Mouse (Mus musculus) lung, postnatal 0 days (tissue): ENCODE results near the gene Neurog1. TPM values are rescaled to one million over a fixed set of nuclear protein-coding genes. Genes with fewer than 3 reads are reported as not detected.
A peak's percentile ranks its signal among the peaks of the same experiment; 100 is the strongest.

Source experiments
- ATAC-seq: fragments of 200-750 bp; cut with Nextera tagmentation; 2 replicates; pipeline ENCODE4 v1.8.0; 2017; ENCODE audit warnings: moderate library complexity
- DNase-seq: peaks from one replicate; pipeline ENCODE4 v3.0.0-alpha.2; 2016; ENCODE audit warnings: low spot score
- H3K27ac ChIP-seq: fragments of 300-500 bp; sonication (generic); 2 replicates; pipeline ENCODE4 v1.5.1; 2014; ENCODE audit warnings: antibody characterized with exemption, mild to moderate bottlenecking, low read length, mixed read lengths
- H3K27me3 ChIP-seq: fragments of 300-500 bp; sonication (generic); replicated peaks from 2 replicates; pipeline ENCODE4 v1.6.1; 2014; ENCODE audit warnings: low read length, mixed read lengths; ENCODE audit not compliant: insufficient read depth
- H3K36me3 ChIP-seq: fragments of 300-500 bp; sonication (generic); 2 replicates; pipeline ENCODE4 v1.6.1; 2014; ENCODE audit warnings: low read length, mixed read lengths; ENCODE audit not compliant: insufficient read depth
- H3K4me1 ChIP-seq: fragments of 300-500 bp; sonication (generic); 2 replicates; pipeline ENCODE4 v1.6.1; 2014; ENCODE audit warnings: antibody characterized with exemption, low read depth, low read length, mixed read lengths; ENCODE audit not compliant: insufficient read depth
- H3K4me2 ChIP-seq: fragments of 300-500 bp; sonication (generic); replicated peaks from 2 replicates; pipeline ENCODE4 v1.6.1; 2014; ENCODE audit warnings: low read depth, mild to moderate bottlenecking, low read length, moderate library complexity, mixed read lengths
- H3K4me3 ChIP-seq: fragments of 300-500 bp; sonication (generic); 2 replicates; pipeline ENCODE4 v1.5.1; 2014; ENCODE audit warnings: low read depth, low read length
- H3K9ac ChIP-seq: fragments of 300-500 bp; sonication (generic); replicated peaks from 2 replicates; pipeline ENCODE4 v1.6.1; 2014; ENCODE audit warnings: low read depth, mild to moderate bottlenecking
- H3K9me3 ChIP-seq: fragments of 300-500 bp; sonication (generic); 2 replicates; pipeline ENCODE4 v1.6.1; 2016; ENCODE audit warnings: low read length, mixed read lengths
- CTCF ChIP-seq: IDR thresholded peaks from 2 replicates; pipeline ENCODE4 v1.5.1; 2016; ENCODE audit warnings: antibody characterized with exemption, mild to moderate bottlenecking
- EP300 ChIP-seq: IDR thresholded peaks from 2 replicates; pipeline ENCODE4 v1.6.1; 2016; ENCODE audit warnings: antibody characterized with exemption, mild to moderate bottlenecking, control low read depth
- WGBS: fragments of 180-500 bp; shearing (Covaris S2); extraction: QIAGEN DNeasy Blood & Tissue Kit; methylation state at CpG from one replicate; pipeline ENCODE4 v1.1.7; 2014; 5-methylcytosine and 5-hydroxymethylcytosine counted together
- polyA plus RNA-seq: library from polyadenylated mRNA; unstranded; fragments of >200 nt; fragmentation: Nextera tagmentation; extraction: Ambion mirVana; gene quantifications from 2 replicates; pipeline ENCODE4 v1.2.1, GENCODE M21; 2015

Gene Neurog1
- polyA plus RNA-seq, 1 experiment from 2014 or later, result not detected

DNA sequence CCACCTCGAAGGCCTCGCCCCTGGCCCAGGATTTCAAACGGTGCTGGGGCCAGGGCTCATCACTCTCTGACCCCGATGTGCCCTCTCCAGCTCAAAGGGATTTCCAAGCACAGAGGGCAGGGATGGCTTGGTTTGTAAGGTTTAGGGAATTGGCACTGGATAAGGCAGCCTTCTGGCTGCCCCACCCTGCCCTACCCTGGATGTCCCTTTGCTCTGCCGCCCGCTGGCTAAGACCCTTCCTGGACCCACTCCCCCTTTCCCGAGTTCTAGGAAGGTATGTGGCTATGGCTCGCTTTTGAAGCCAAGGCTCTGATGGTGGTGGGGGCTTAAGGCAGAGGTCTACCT, 42.9 kb downstream of the Neurog1 start:
- H3K27me3 ChIP-seq, result peaks cover 4% of the 10 kb centered on the region; the same call in 1 of the 2 replicates
- WGBS, result 40% methylated on average over 8 of the region's 8 CpGs
- H3K9ac ChIP-seq, result no peak overlapping the region
- TF ChIP-seq CTCF, result no peak
- no peak for TF ChIP-seq EP300
- no peaks in the 10 kb centered on the region for H3K4me1 ChIP-seq
- no peak for ATAC-seq
- no peaks in the 10 kb centered on the region for H3K9me3 ChIP-seq
- no peak for DNase-seq
- no peak overlapping the region for H3K27ac ChIP-seq
- H3K4me2 ChIP-seq, result 0 out of 2 replicates have a peak overlapping the region, but pooled peaks have one; percentile 17
- no peaks in the 10 kb centered on the region for H3K36me3 ChIP-seq
- no peak overlapping the region for H3K4me3 ChIP-seq

- H3K4me3 ChIP-seq, result no peak overlapping the region; the same call in 1 of the 2 replicates
- no peaks in the 10 kb centered on the region for H3K4me1 ChIP-seq
- 15% methylated on average over 34 of the region's 35 CpGs for WGBS
- DNase-seq (no peak), ATAC-seq (no peak)
- H3K36me3 ChIP-seq, result no peaks in the 10 kb centered on the region
- 0 out of 2 replicates have a peak overlapping the region, but pooled peaks have one; percentile 17 for H3K4me2 ChIP-seq
- no peak for TF ChIP-seq EP300
- no peak for TF ChIP-seq CTCF
- no peak overlapping the region for H3K9ac ChIP-seq
- no peaks in the 10 kb centered on the region for H3K9me3 ChIP-seq
- H3K27me3 ChIP-seq, result peaks cover 4% of the 10 kb centered on the region; the same call in 1 of the 2 replicates
- no peak overlapping the region for H3K27ac ChIP-seq
Observed at GRCm38 (mm10) chr13:56208225-56209066, 43.5 kb downstream of the Neurog1 start.

Other genes starting within 250 kb of the Neurog1 start
- 126 and 138 TPM in 2 replicates for gene H2afy, start 115.8 kb downstream of the Neurog1 start, polyA plus RNA-seq
- gene Tifab, start 73.3 kb downstream of the Neurog1 start, polyA plus RNA-seq, result 4.8 and 6.6 TPM in 2 replicates
- 11.2 and 12.8 TPM in 2 replicates for gene Cxcl14, start 44.4 kb upstream of the Neurog1 start, polyA plus RNA-seq
- not detected in 2 replicates for gene Gm3045, start 174.4 kb upstream of the Neurog1 start, polyA plus RNA-seq
- not detected in 2 replicates for gene Slc25a48, start 186.2 kb upstream of the Neurog1 start, polyA plus RNA-seq
- not detected in 2 replicates for gene Il9, start 230.1 kb upstream of the Neurog1 start, polyA plus RNA-seq